11 mouse cellular contexts compared by ENCODE assay signal in the genomic region with DNA sequence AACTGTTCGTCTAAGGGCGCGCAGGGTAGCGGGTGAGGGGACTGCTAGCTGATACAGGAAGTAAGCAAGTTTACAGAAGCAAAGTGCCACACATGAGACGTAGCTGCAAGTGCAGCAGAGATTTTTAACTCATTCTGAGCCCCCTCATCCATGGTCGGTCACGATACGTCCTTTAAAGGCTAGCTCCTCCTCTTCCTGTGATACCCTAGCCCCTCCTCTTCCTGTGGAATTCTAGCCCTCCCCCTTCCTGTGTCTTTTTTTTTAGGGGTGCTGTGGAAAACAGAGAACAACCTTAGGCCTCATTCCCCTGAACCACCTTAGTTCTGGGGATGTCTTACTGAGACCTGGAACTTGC.
A peak's percentile ranks its signal among the peaks of the same experiment; 100 is the strongest.
DNase-seq lines count a peak whose midpoint lies in the region; ATAC-seq and TF ChIP-seq lines count a peak whose summit lies in the region.
"Had no signal": no experiment of that assay in that cellular context is flagged by ENCODE, and none has a peak within 500 bp of the region (broad histone marks: within the 10 kb centered on the region; RNA-seq: fewer than 3 reads in every experiment).

No protein-coding gene starts in this region.

- H3K4me1 ChIP-seq in kidney, adult 2 months (ENCODE audit: control insufficient read depth, insufficient read depth, low read length): no peaks in the 10 kb centered on the region
- no peaks in the 10 kb centered on the region for H3K4me1 ChIP-seq in lung, postnatal 0 days (ENCODE audit: insufficient read depth, low read depth, low read length)
- H3K4me1 ChIP-seq: limb, embryonic 15.5 days had no signal

- H3K9ac ChIP-seq in lung, postnatal 0 days (replicated peaks; ENCODE audit: low read depth): no peak overlapping the region
- H3K9ac ChIP-seq: limb, embryonic 15.5 days had no signal

- no peaks in the 10 kb centered on the region for H3K9me3 ChIP-seq in lung, postnatal 0 days (ENCODE audit: low read length)
- H3K9me3 ChIP-seq: limb, embryonic 15.5 days had no signal

- no peak for TF ChIP-seq POLR2A in kidney, adult 2 months (IDR thresholded peaks at IDR 0.05; ENCODE audit: low read depth, low read length)

- TF ChIP-seq EP300 in lung, postnatal 0 days (IDR thresholded peaks at IDR 0.05): no peak

- H3K27ac ChIP-seq in kidney, adult 2 months (ENCODE audit: insufficient read depth, low read depth, low read length): no peak overlapping the region
- no peak overlapping the region for H3K27ac ChIP-seq in lung, postnatal 0 days (ENCODE audit: low read length)
- H3K27ac ChIP-seq: limb, embryonic 15.5 days had no signal

- no peak for TF ChIP-seq CTCF in kidney, adult 2 months (conservative IDR thresholded peaks at IDR 0.05; ENCODE audit: insufficient read depth, insufficient read length, low read depth, low read length)
- TF ChIP-seq CTCF in lung, postnatal 0 days (IDR thresholded peaks at IDR 0.05): no peak

- H3K4me2 ChIP-seq in lung, postnatal 0 days (replicated peaks; ENCODE audit: low read depth, low read length): peak overlapping the region; percentile 39
- H3K4me2 ChIP-seq: limb, embryonic 15.5 days had no signal

- peak; percentile 41 for ATAC-seq in lung, postnatal 0 days

- H3K36me3 ChIP-seq in kidney, adult 2 months (ENCODE audit: control insufficient read depth, insufficient read depth, low read length): no peaks in the 10 kb centered on the region
- H3K36me3 ChIP-seq in lung, postnatal 0 days (ENCODE audit: insufficient read depth, low read length): no peaks in the 10 kb centered on the region
- H3K36me3 ChIP-seq: limb, embryonic 15.5 days had no signal

- DNase-seq in adrenal gland, postnatal 14 days: peak; percentile 18
- no peak for DNase-seq in adrenal gland, adult 8-10 months
- peak; percentile 6 for DNase-seq in kidney, adult 2 months
- DNase-seq in kidney, adult 8-10 months: no peak
- peak; percentile 39 for DNase-seq in ZHBTc4 (ENCODE audit: low read depth, low spot score)
- peak; percentile 53 for DNase-seq in lung, postnatal 0 days (ENCODE audit: low spot score)
- DNase-seq in cerebellum, adult 9-10 months: no peak
- DNase-seq in frontal cortex, postnatal 25 days (ENCODE audit: low spot score in 2 of 2): no peak
- DNase-seq: cerebellum, adult 18-20 months; right cerebral cortex, postnatal 14 days had no signal

- H3K27me3 ChIP-seq in kidney, adult 2 months (replicated peaks; ENCODE audit: control insufficient read depth, insufficient read depth, low read length): no peaks in the 10 kb centered on the region
- no peaks in the 10 kb centered on the region for H3K27me3 ChIP-seq in lung, postnatal 0 days (replicated peaks; ENCODE audit: insufficient read depth, low read length)
- H3K27me3 ChIP-seq: limb, embryonic 15.5 days had no signal

- WGBS in kidney, adult 2 months: 69% methylated on average over 8 of the region's 8 CpGs
- 47% methylated on average over 8 of the region's 8 CpGs for WGBS in lung, postnatal 0 days

- H3K4me3 ChIP-seq in kidney, adult 2 months (ENCODE audit: insufficient read depth, low read depth, low read length): no peak overlapping the region
- peak overlapping the region; percentile 19 for H3K4me3 ChIP-seq in lung, postnatal 0 days (ENCODE audit: low read depth, low read length)
- H3K4me3 ChIP-seq: limb, embryonic 15.5 days had no signal

Comparison
In these comparisons a context has a peak if more than half of its experiments do, and no peak if none do; other contexts are left out.
1. DNase-seq: peak in adrenal gland, postnatal 14 days (single experiment), kidney, adult 2 months (single experiment), ZHBTc4 (single experiment) and lung, postnatal 0 days (single experiment); none in adrenal gland, adult 8-10 months (single experiment), kidney, adult 8-10 months (0 of 2), cerebellum, adult 9-10 months (single experiment) and frontal cortex, postnatal 25 days (0 of 2).